Comparison of ENCODE assay signal across 8 mouse cellular contexts in genomic region chr9:121937451-121937864, GRCm38 (mm10). TPM values are rescaled to one million over a fixed set of nuclear protein-coding genes. Genes with fewer than 3 reads are reported as not detected.
A peak's percentile ranks its signal among the peaks of the same experiment; 100 is the strongest.
DNase-seq lines count a peak whose midpoint lies in the region; ATAC-seq and TF ChIP-seq lines count a peak whose summit lies in the region.

No protein-coding gene starts in this region.

- H3K4me2 ChIP-seq in kidney, embryonic 15.5 days: peak overlapping the region; percentile 50
- peak overlapping the region; percentile 44 for H3K4me2 ChIP-seq in embryonic facial prominence, embryonic 12.5 days (replicated peaks)
- peak overlapping the region; percentile 54 for H3K4me2 ChIP-seq in intestine, postnatal 0 days (replicated peaks; ENCODE audit: low read depth)
- H3K4me2 ChIP-seq in neural tube, embryonic 15.5 days: peak overlapping the region; percentile 51

- ATAC-seq in kidney, embryonic 15.5 days (replicated peaks; ENCODE audit: low FRiP score): peak; percentile 52
- 0 out of 2 replicates have a peak, but pooled peaks have one; percentile 22 for ATAC-seq in embryonic facial prominence, embryonic 12.5 days (ENCODE audit: insufficient number of reproducible peaks, insufficient read depth, low FRiP score, low TSS enrichment)
- no peak for ATAC-seq in intestine, postnatal 0 days
- ATAC-seq in neural tube, embryonic 15.5 days (ENCODE audit: low FRiP score): peak; percentile 67

- no peak overlapping the region for H3K27ac ChIP-seq in kidney, embryonic 15.5 days
- H3K27ac ChIP-seq in embryonic facial prominence, embryonic 12.5 days: no peak overlapping the region
- no peak overlapping the region for H3K27ac ChIP-seq in intestine, postnatal 0 days (ENCODE audit: low read depth, low read length)
- H3K27ac ChIP-seq in neural tube, embryonic 15.5 days (replicated peaks): peak overlapping the region; percentile 64

- no peaks in the 10 kb centered on the region for H3K9me3 ChIP-seq in kidney, embryonic 15.5 days (replicated peaks)
- H3K9me3 ChIP-seq in embryonic facial prominence, embryonic 12.5 days: no peaks in the 10 kb centered on the region
- no peaks in the 10 kb centered on the region for H3K9me3 ChIP-seq in intestine, postnatal 0 days (ENCODE audit: control insufficient read depth)
- H3K9me3 ChIP-seq in neural tube, embryonic 15.5 days (replicated peaks): no peaks in the 10 kb centered on the region

- TF ChIP-seq CTCF in intestine, postnatal 0 days (IDR thresholded peaks at IDR 0.05; ENCODE audit: low read depth): no peak

- WGBS in kidney, embryonic 15.5 days: 59% methylated on average over 6 of the region's 6 CpGs
- WGBS in embryonic facial prominence, embryonic 12.5 days: 50% methylated on average over 6 of the region's 6 CpGs
- 51% methylated on average over 6 of the region's 6 CpGs for WGBS in intestine, postnatal 0 days
- 65% methylated on average over 6 of the region's 6 CpGs for WGBS in neural tube, embryonic 15.5 days

- peak overlapping the region; percentile 46 for H3K4me3 ChIP-seq in kidney, embryonic 15.5 days (replicated peaks)
- peak overlapping the region; percentile 52; the same call in 1 of the 2 replicates for H3K4me3 ChIP-seq in embryonic facial prominence, embryonic 12.5 days
- H3K4me3 ChIP-seq in intestine, postnatal 0 days (ENCODE audit: low read depth, low read length): no peak overlapping the region; the same call in 1 of the 2 replicates
- H3K4me3 ChIP-seq in neural tube, embryonic 15.5 days (replicated peaks): peak overlapping the region; percentile 47

- intact Hi-C loops in left cerebral cortex, postnatal 36 days (cut with DNase I): no loop called here

- H3K4me1 ChIP-seq in kidney, embryonic 15.5 days: no peaks in the 10 kb centered on the region
- no peaks in the 10 kb centered on the region for H3K4me1 ChIP-seq in embryonic facial prominence, embryonic 12.5 days
- no peaks in the 10 kb centered on the region for H3K4me1 ChIP-seq in intestine, postnatal 0 days (replicated peaks; ENCODE audit: control insufficient read depth, insufficient read depth, low read length)
- H3K4me1 ChIP-seq in neural tube, embryonic 15.5 days: 0 out of 2 replicates have a peak, but pooled peaks cover 3% of the 10 kb centered on the region

- no peaks in the 10 kb centered on the region for H3K36me3 ChIP-seq in kidney, embryonic 15.5 days
- no peaks in the 10 kb centered on the region for H3K36me3 ChIP-seq in embryonic facial prominence, embryonic 12.5 days
- H3K36me3 ChIP-seq in intestine, postnatal 0 days (ENCODE audit: control insufficient read depth, insufficient read depth): no peaks in the 10 kb centered on the region
- H3K36me3 ChIP-seq in neural tube, embryonic 15.5 days: no peaks in the 10 kb centered on the region

- no peak overlapping the region for H3K9ac ChIP-seq in kidney, embryonic 15.5 days
- peak overlapping the region; percentile 33; the same call in 1 of the 2 replicates for H3K9ac ChIP-seq in embryonic facial prominence, embryonic 12.5 days
- no peak overlapping the region for H3K9ac ChIP-seq in intestine, postnatal 0 days (ENCODE audit: low read depth, low read length)
- H3K9ac ChIP-seq in neural tube, embryonic 15.5 days (replicated peaks): peak overlapping the region; percentile 41

- no peak for DNase-seq in kidney, adult 8-10 months
- no peak for DNase-seq in right cerebral cortex, postnatal 4 days
- DNase-seq in c-Kit-positive CD71-positive TER-119-positive erythroid progenitor cells, embryonic 14.5 days (ENCODE audit: low spot score): no peak
- DNase-seq in left cerebral cortex, postnatal 36 days (ENCODE audit: low spot score in 2 of 2): no peak

- no peaks in the 10 kb centered on the region for H3K27me3 ChIP-seq in kidney, embryonic 15.5 days
- H3K27me3 ChIP-seq in embryonic facial prominence, embryonic 12.5 days: no peaks in the 10 kb centered on the region
- no peaks in the 10 kb centered on the region for H3K27me3 ChIP-seq in intestine, postnatal 0 days (replicated peaks; ENCODE audit: control insufficient read depth, insufficient read depth, low read length)
- no peaks in the 10 kb centered on the region for H3K27me3 ChIP-seq in neural tube, embryonic 15.5 days (replicated peaks)

RNA-seq across cellular contexts. Expression of gene Fam198a, which starts 13.3 kb away (rescaled TPM):
- 1.1 and 2.1 TPM in 2 replicates for polyA plus RNA-seq in kidney, embryonic 15.5 days (2015; fragmentation: Nextera tagmentation; extraction: Ambion mirVana)
- polyA plus RNA-seq in embryonic facial prominence, embryonic 12.5 days (2016; fragmentation: Nextera tagmentation; extraction: Ambion mirVana): 2.1 and 2.2 TPM in 2 replicates
- 0.90 and 1.0 TPM in 2 replicates for polyA plus RNA-seq in intestine, postnatal 0 days (2015; fragmentation: Nextera tagmentation; extraction: Ambion mirVana)
- 1.9 and 2.4 TPM in 2 replicates for polyA plus RNA-seq in neural tube, embryonic 15.5 days (2015; fragmentation: Nextera tagmentation; extraction: Ambion mirVana)
- 1 to 10 TPM; 5.2 to 5.4 TPM for total RNA-seq in left cerebral cortex, postnatal 36 days (2021)

RNA-seq across cellular contexts. Expression of gene Cyp8b1, which starts 21.4 kb away (rescaled TPM):
- 0.10 TPM in 1 of 2 replicates, not detected in the other for polyA plus RNA-seq in kidney, embryonic 15.5 days (2015; fragmentation: Nextera tagmentation; extraction: Ambion mirVana)
- polyA plus RNA-seq in embryonic facial prominence, embryonic 12.5 days (2016; fragmentation: Nextera tagmentation; extraction: Ambion mirVana): not detected in 2 replicates
- 2.1 and 3.3 TPM in 2 replicates for polyA plus RNA-seq in intestine, postnatal 0 days (2015; fragmentation: Nextera tagmentation; extraction: Ambion mirVana)
- not detected in 2 replicates for polyA plus RNA-seq in neural tube, embryonic 15.5 days (2015; fragmentation: Nextera tagmentation; extraction: Ambion mirVana)
- not detected for total RNA-seq in left cerebral cortex, postnatal 36 days (2021)

RNA-seq across cellular contexts. Expression of gene Ackr2, which starts 39.3 kb away (rescaled TPM):
- polyA plus RNA-seq in kidney, embryonic 15.5 days (2015; fragmentation: Nextera tagmentation; extraction: Ambion mirVana): 0.40 and 0.57 TPM in 2 replicates
- polyA plus RNA-seq in embryonic facial prominence, embryonic 12.5 days (2016; fragmentation: Nextera tagmentation; extraction: Ambion mirVana): 0.22 and 0.27 TPM in 2 replicates
- 1.0 and 1.1 TPM in 2 replicates for polyA plus RNA-seq in intestine, postnatal 0 days (2015; fragmentation: Nextera tagmentation; extraction: Ambion mirVana)
- 1.5 and 1.7 TPM in 2 replicates for polyA plus RNA-seq in neural tube, embryonic 15.5 days (2015; fragmentation: Nextera tagmentation; extraction: Ambion mirVana)
- total RNA-seq in left cerebral cortex, postnatal 36 days (2021): 1 to 10 TPM; 7.3 to 8.4 TPM

RNA-seq across cellular contexts. Expression of gene Pomgnt2, which starts 59.5 kb away (rescaled TPM):
- 14.7 and 17.1 TPM in 2 replicates for polyA plus RNA-seq in kidney, embryonic 15.5 days (2015; fragmentation: Nextera tagmentation; extraction: Ambion mirVana)
- polyA plus RNA-seq in embryonic facial prominence, embryonic 12.5 days (2016; fragmentation: Nextera tagmentation; extraction: Ambion mirVana): 13.9 and 15.0 TPM in 2 replicates
- polyA plus RNA-seq in intestine, postnatal 0 days (2015; fragmentation: Nextera tagmentation; extraction: Ambion mirVana): 5.7 and 7.3 TPM in 2 replicates
- 34.3 and 37.8 TPM in 2 replicates for polyA plus RNA-seq in neural tube, embryonic 15.5 days (2015; fragmentation: Nextera tagmentation; extraction: Ambion mirVana)
- total RNA-seq in left cerebral cortex, postnatal 36 days (2021): 10 to 100 TPM; 38.0 to 38.2 TPM

Comparison
In these comparisons a context has a peak if more than half of its experiments do, and no peak if none do; other contexts are left out.
1. H3K9ac ChIP-seq: peak in embryonic facial prominence, embryonic 12.5 days (single experiment) and neural tube, embryonic 15.5 days (single experiment); none in kidney, embryonic 15.5 days (single experiment) and intestine, postnatal 0 days (single experiment).
2. Peak in every context shown above with its lines, with median percentiles within 50 percentile points of each other: H3K4me2 ChIP-seq.